Mouse (Mus musculus) liver, embryonic 16.5 days (tissue): Measurements from ENCODE around the gene Slc2a4. TPM values are rescaled to one million over a fixed set of nuclear protein-coding genes. Genes with fewer than 3 reads are reported as not detected.

ENCODE experiments used
- ATAC-seq: fragments of 200-750 bp; cut with Nextera tagmentation; 2 replicates; pipeline ENCODE4 v1.8.0; 2017; ENCODE audit warnings: low read depth, mild to moderate bottlenecking, moderate number of reproducible peaks, moderate library complexity
- H3K27ac ChIP-seq: fragments of 300-500 bp; sonication (generic); 2 replicates; pipeline ENCODE4 v1.5.1; 2014; ENCODE audit warnings: mild to moderate bottlenecking, low read length
- H3K27me3 ChIP-seq: fragments of 300-500 bp; sonication (generic); 2 replicates; pipeline ENCODE4 v1.6.1; 2014; ENCODE audit warnings: low read depth, low read length, mixed read lengths; ENCODE audit not compliant: control insufficient read depth, insufficient read depth
- H3K36me3 ChIP-seq: fragments of 300-500 bp; sonication (generic); 2 replicates; pipeline ENCODE4 v1.6.1; 2014; ENCODE audit warnings: mild to moderate bottlenecking; ENCODE audit not compliant: control insufficient read depth, insufficient read depth
- H3K4me1 ChIP-seq: fragments of 300-500 bp; sonication (generic); 2 replicates; pipeline ENCODE4 v1.6.1; 2014; ENCODE audit warnings: low read depth, low read length, mixed read lengths; ENCODE audit not compliant: control insufficient read depth
- H3K4me2 ChIP-seq: fragments of 300-500 bp; sonication (generic); 2 replicates; pipeline ENCODE4 v1.6.1; 2014; ENCODE audit warnings: low read depth, low read length, mixed read lengths
- H3K4me3 ChIP-seq: fragments of 300-500 bp; sonication (generic); 2 replicates; pipeline ENCODE4 v1.5.1; 2014; ENCODE audit warnings: low read depth, mild to moderate bottlenecking, low read length
- H3K9ac ChIP-seq: fragments of 300-500 bp; sonication (generic); 2 replicates; pipeline ENCODE4 v1.6.1; 2014; ENCODE audit warnings: low read depth, low read length
- H3K9me3 ChIP-seq: fragments of 300-500 bp; sonication (generic); replicated peaks from 2 replicates; pipeline ENCODE4 v1.6.1; 2016; ENCODE audit warnings: low read length; ENCODE audit not compliant: control insufficient read depth
- WGBS: fragments of 180-500 bp; shearing (Covaris S2); extraction: QIAGEN DNeasy Blood & Tissue Kit; methylation state at CpG from one replicate; pipeline ENCODE4 v1.1.7; 2014; ENCODE audit not compliant: insufficient replicate concordance; 5-methylcytosine and 5-hydroxymethylcytosine counted together
- polyA plus RNA-seq: library from polyadenylated mRNA; unstranded; fragments of >200 nt; fragmentation: Nextera tagmentation; extraction: Ambion mirVana; gene quantifications from 2 replicates; pipeline ENCODE4 v1.2.1, GENCODE M21; 2015

The Slc2a4 gene
- polyA plus RNA-seq, 1 experiment from 2014 or later: 22.6 TPM

DNA sequence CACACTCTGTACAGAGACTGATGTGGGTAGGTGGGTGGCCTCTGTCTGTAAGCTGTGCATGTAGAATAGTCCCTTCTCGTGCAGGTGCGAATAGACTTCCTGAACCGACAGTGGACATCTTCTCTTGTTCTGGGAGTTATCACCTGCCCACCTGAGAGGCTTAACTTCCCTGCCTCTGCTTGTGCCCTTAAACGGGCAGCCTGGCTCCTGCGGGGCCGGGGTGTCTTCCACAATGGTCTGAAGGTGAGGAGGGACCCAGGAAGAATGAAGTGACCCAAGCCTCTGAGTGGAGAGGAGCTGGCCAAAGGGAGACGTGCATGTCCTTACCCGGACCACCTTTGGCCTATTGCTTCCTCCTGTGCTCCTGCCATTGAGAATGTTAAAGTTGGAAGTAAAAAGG, 37.8 kb downstream of the Slc2a4 start:
- no peak for ATAC-seq
- Histone ChIP-seq H3K4me2 (no peak overlapping the region), H3K27me3 (no peaks in the 10 kb centered on the region), H3K36me3 (peaks cover 66% of the 10 kb centered on the region), H3K4me1 (peaks cover 9% of the 10 kb centered on the region), H3K9me3 (no peaks in the 10 kb centered on the region), H3K9ac (no peak overlapping the region), H3K4me3 (no peak overlapping the region), H3K27ac (no peak overlapping the region)
- WGBS: 84% methylated on average over 8 of the region's 8 CpGs

DNA sequence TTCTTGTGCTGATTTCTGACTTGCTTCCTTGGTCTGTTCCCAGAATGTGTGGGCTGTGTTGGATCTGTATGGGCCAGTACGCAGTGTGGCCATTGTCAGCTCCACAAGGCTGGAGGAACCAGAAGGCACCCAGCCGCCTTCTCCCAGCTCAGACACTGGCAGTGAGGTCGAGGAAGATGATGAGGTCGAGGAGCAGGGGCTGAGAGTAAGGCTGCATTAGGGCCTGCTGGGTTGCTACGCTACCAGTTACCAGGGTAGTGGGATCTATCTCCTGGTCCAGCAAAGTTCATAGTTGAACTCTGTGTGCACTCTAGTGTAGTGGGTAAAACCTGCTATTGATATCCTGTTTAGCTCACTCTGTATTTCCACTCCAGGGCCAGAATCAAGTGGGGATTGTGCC, 38.8 kb downstream of the Slc2a4 start:
- no peak for ATAC-seq
- no peaks in the 10 kb centered on the region for H3K27me3 ChIP-seq
- no peak overlapping the region for H3K27ac ChIP-seq
- no peak overlapping the region for H3K9ac ChIP-seq
- H3K4me2 ChIP-seq: no peak overlapping the region
- no peaks in the 10 kb centered on the region for H3K9me3 ChIP-seq
- 81% methylated on average over 5 of the region's 5 CpGs for WGBS
- no peak overlapping the region for H3K4me3 ChIP-seq
- H3K36me3 ChIP-seq: peaks cover 69% of the 10 kb centered on the region
- peaks cover 6% of the 10 kb centered on the region for H3K4me1 ChIP-seq

DNA sequence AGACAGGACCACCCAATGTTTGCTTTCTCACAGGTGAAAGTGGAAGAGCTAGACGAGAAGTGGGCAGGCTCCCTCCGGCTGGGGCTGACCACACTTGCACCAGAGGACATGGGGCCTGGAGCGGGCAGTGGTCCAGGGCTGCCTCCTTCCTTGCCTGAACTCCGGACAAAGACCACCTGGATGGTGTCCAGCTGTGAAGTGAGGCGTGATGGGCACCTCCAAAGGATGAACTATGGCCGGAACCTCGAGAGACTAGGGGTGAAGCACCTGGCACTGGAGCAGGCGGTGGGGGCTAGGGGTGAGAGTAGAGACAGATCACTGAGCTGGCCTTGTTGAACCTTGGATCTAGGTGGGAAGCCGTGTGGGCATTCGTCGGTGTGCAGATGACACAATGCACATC, 39.3 kb downstream of the Slc2a4 start:
- Histone ChIP-seq H3K4me1 (peaks cover 6% of the 10 kb centered on the region), H3K36me3 (peaks cover 73% of the 10 kb centered on the region), H3K4me3 (no peak overlapping the region), H3K27me3 (no peaks in the 10 kb centered on the region), H3K27ac (no peak overlapping the region), H3K4me2 (no peak overlapping the region), H3K9ac (no peak overlapping the region), H3K9me3 (no peaks in the 10 kb centered on the region)
- 85% methylated on average over 11 of the region's 11 CpGs for WGBS
- no peak for ATAC-seq

DNA sequence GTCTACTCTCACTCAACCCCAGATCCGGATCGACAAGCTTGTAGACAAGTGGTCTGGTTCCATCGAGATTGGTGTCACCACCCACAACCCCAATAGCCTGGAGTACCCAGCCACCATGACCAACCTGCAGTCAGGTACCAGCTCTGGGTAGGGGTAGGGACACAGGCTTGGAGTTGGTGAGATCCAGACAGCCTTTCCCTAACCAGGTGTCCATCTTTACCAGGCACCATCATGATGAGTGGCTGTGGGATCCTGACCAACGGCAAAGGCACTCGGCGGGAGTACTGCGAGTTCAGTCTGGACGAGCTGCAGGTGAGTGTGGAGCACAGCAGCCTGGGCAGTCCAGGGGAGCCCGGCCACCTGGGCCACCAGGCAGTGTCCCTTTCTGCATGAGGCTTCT, 43.7 kb downstream of the Slc2a4 start:
- Histone ChIP-seq H3K4me1 (peaks cover 25% of the 10 kb centered on the region), H3K4me3 (no peak overlapping the region), H3K27me3 (0 out of 2 replicates have a peak, but pooled peaks cover 2% of the 10 kb centered on the region), H3K9me3 (no peaks in the 10 kb centered on the region), H3K9ac (no peak overlapping the region), H3K4me2 (no peak overlapping the region), H3K36me3 (peaks cover 49% of the 10 kb centered on the region), H3K27ac (no peak overlapping the region)
- ATAC-seq: no peak
- WGBS: 88% methylated on average over 9 of the region's 9 CpGs

DNA sequence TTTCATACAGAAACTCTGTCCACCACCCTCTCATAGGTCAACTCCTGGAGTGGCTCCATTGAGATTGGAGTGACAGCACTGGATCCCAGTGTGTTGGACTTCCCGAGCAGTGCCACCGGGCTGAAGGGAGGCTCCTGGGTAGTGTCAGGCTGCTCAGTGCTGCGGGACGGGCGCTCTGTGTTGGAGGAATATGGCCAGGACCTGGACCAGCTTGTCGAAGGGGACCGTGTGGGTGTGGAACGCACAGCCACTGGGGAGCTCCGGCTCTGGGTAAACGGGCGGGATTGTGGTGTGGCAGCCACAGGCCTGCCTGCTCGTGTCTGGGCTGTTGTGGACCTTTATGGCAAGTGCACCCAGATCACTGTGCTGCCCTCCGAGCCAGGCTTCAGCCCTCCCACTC, 45.0 kb downstream of the Slc2a4 start:
- H3K9ac ChIP-seq: no peak overlapping the region
- H3K4me3 ChIP-seq: peak overlapping the region; percentile 88
- peak overlapping the region; percentile 1; the same call in 1 of the 2 replicates for H3K27ac ChIP-seq
- H3K9me3 ChIP-seq: no peaks in the 10 kb centered on the region
- H3K36me3 ChIP-seq: peaks cover 35% of the 10 kb centered on the region
- H3K4me1 ChIP-seq: peaks cover 25% of the 10 kb centered on the region
- H3K4me2 ChIP-seq: peak overlapping the region; percentile 98; the same call in 1 of the 2 replicates
- 77% methylated on average over 13 of the region's 13 CpGs for WGBS
- 0 out of 2 replicates have a peak, but pooled peaks cover 3% of the 10 kb centered on the region for H3K27me3 ChIP-seq
- no peak for ATAC-seq

DNA sequence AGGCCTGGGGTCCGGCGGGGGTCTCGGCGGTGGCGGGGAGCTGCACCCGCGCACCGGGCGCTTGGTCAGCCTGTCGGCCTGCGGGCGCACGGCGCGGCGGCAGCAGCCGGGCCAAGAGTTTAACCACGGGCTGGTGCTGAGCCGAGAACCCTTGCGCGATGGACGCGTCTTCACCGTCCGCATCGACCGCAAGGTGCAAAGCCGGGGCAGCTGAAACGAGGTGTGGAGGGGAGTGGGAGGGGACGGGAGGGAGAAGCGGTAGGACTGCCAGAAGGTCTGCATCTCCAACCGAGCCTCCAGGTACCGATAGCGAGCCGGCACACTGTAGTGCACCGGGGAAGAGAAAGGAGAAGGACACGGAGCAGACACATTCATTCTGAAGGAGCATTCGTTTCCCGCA, 46.0 kb downstream of the Slc2a4 start:
- peaks cover 26% of the 10 kb centered on the region for H3K36me3 ChIP-seq
- ATAC-seq: peak; percentile 3
- 0 out of 2 replicates have a peak, but pooled peaks cover 3% of the 10 kb centered on the region for H3K27me3 ChIP-seq
- H3K27ac ChIP-seq: peak overlapping the region; percentile 98
- H3K4me1 ChIP-seq: peaks cover 25% of the 10 kb centered on the region
- H3K4me3 ChIP-seq: peak overlapping the region; percentile 88
- peak overlapping the region; percentile 91 for H3K9ac ChIP-seq
- WGBS: under 1% methylated on average over 39 of the region's 39 CpGs
- H3K4me2 ChIP-seq: peak overlapping the region; percentile 98
- no peaks in the 10 kb centered on the region for H3K9me3 ChIP-seq

DNA sequence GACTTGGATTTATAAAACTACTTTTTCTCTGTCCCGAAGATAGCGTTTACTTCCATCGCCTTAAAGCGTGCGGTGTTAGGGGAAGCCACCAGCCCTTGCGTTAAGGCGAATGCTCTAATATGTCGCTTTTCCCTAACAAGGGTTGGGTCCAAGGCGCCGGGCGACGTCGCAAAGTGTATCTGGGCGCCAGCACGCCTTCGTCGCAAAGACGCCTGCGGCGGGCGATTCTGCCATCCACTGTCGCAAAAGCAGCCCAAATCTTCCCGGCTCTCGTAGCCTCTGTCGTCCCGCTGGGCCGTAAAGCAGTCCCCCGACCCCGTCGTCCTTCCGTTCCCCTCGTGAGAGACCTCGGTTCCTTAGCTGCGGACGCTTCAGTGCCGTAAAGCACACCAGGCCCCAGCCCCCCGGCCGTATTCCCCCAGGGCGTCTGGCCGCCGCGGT, 46.6 kb downstream of the Slc2a4 start:
- Histone ChIP-seq H3K9ac (peak overlapping the region; percentile 91), H3K4me3 (peak overlapping the region; percentile 88), H3K36me3 (peaks cover 21% of the 10 kb centered on the region), H3K27ac (peak overlapping the region; percentile 98), H3K27me3 (0 out of 2 replicates have a peak, but pooled peaks cover 3% of the 10 kb centered on the region), H3K4me1 (peaks cover 25% of the 10 kb centered on the region), H3K4me2 (peak overlapping the region; percentile 98), H3K9me3 (no peaks in the 10 kb centered on the region)
- WGBS: 0% methylated on average over 41 of the region's 42 CpGs
- ATAC-seq: peak; percentile 65

DNA sequence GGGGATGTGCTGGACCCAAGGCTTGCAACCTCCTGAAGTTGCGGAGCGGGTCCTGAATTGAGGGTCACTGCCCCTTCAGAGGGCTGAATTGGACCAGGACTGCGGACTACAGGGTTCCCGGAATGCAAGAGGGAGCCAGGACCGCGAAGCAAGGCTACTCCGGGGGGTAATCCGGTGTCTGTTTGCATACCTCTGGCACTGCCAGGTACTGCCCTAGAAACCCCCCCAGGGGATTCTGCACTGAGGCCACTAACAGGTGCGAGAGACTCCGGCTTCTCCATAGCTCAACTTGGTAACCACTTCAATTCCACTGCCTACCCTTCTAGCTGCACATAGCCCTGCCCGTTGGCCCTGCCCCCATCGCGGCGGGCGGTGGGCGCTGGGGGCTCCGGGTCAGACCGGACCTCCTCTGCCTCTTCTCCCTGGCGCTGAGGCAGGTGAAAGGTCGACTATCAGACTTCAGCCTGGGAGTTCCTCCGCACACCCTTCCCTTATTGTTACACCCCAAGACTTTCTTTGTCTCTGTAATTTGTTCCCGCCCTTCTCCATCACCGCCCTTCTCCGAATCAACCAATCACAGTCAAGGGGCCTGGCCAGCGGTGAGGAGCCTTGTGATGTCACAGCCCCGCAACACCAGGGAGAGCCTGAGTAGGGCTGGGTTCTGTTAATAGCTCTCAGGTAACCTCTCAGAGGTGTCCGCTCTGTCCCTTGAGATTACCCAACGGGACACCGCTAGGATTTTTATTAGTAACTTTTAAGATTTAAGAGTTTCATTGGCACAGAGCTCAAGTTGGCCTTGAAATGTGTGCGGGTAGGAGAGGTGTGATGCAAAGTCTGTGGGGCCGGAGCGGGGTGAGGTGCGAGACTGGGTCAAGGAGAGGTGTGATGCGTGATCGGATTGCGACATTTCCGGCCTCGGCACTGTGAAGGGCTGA, 47.2 kb downstream of the Slc2a4 start, which contains the start of the genes 2810408A11Rik and Neurl4:
Gene 2810408A11Rik (minus strand): TSS at position 517 of the 935 bp plus-strand sequence.
Gene Neurl4 (plus strand): TSS at position 602 of the 935 bp plus-strand sequence.
- peak; percentile 92 for ATAC-seq
- H3K27ac ChIP-seq: peak within 1 kb of the TSS; percentile 98
- H3K4me3 ChIP-seq: peak within 1 kb of the TSS; percentile 88
- peak within 1 kb of the TSS; percentile 91 for H3K9ac ChIP-seq
- peak within 1 kb of the TSS; percentile 98 for H3K4me2 ChIP-seq
- H3K27me3 ChIP-seq: 0 out of 2 replicates have a peak, but pooled peaks cover 3% of the 10 kb centered on the region
- H3K36me3 ChIP-seq: peaks cover 16% of the 10 kb centered on the region
- peaks cover 27% of the 10 kb centered on the region for H3K4me1 ChIP-seq
- WGBS: under 1% methylated on average over 38 of the region's 38 CpGs
- H3K9me3 ChIP-seq: no peaks in the 10 kb centered on the region

DNA sequence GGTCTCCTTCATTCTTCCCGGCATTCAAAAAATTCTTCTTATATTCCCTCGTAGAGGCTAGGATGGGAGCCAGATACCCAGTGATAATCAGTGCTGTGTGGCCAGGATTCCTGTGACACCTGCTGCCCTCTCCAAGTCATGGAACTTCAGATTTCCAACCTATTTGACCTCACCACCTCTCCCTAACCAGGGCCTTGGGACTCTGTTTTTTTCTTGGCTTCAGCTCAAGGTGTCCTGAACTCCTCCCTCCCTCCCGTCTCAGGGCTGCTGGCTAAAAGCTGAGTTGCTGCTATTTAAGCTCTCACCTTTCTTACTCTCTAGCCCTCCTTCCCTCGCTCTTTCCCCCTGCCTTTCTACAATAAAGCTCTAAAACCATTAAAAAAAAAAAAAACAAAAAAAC, 48.1 kb downstream of the Slc2a4 start:
- Histone ChIP-seq H3K27ac (no peak overlapping the region), H3K9me3 (no peaks in the 10 kb centered on the region), H3K4me2 (peak overlapping the region; percentile 98), H3K27me3 (0 out of 2 replicates have a peak, but pooled peaks cover 3% of the 10 kb centered on the region), H3K4me1 (peaks cover 34% of the 10 kb centered on the region), H3K4me3 (no peak overlapping the region; the same call in 1 of the 2 replicates), H3K36me3 (peaks cover 10% of the 10 kb centered on the region), H3K9ac (0 out of 2 replicates have a peak overlapping the region, but pooled peaks have one; percentile 19)
- 41% methylated on average over 4 of the region's 4 CpGs for WGBS
- ATAC-seq: no peak
